Mouse (Mus musculus) mouse embryonic stem cell (cell line): ENCODE data around the gene Lcn2.

ENCODE experiments used
- in situ Hi-C, 2 experiments: fragments of 300-500 bp; cut with MboI; formaldehyde crosslinking; loops; 1 replicate in 1 of 2; 3 replicates in 1 of 2; pipeline ENCODE4 v1.14.3; 2019 to 2020; ENCODE audit warnings: low sequenced_read_pairs in 2 of 2, low pct_unique_long_range_greater_than_20kb in 1 of 2, mixed read lengths in 1 of 2; ENCODE audit not compliant: unreplicated experiment in 1 of 2

Gene Lcn2

DNA sequence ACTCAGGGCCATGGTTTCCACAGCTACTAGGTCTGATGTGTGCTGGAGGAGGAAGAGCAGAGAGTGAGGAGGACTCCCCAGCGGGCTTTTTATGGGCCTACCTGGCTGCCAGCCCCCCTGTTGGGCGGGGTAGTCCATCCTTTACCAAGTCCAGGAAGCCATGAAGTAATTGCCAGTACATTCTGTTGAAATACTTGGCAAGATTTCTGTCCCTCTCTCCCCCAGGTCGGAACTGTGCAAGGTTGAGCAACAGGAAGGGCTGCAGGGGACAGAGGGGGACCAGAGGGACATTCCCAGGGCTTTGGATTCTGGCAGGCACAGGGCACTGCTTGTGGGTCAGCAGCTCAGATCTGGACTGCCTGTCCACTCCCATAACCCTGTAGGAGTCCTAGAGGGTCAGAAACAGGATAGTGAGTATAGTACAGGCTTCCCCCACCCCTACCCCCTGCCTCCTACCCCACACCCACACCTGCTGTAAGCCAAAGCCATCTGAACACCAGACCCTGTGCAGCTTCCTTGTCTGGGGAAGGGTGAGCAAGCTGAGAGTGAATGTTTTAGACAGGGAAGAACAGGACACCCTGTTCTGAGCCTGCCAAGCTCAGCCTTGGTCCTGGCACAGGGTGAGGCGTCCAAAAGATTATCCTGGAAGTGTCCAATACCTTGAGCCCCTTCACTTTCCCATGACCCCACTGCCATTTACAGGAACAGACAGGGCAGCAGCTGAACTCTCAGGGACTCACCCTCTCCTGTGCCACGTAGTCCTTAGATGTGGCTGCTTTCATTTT lies at the start of gene Lcn2:
Lcn2 (minus strand) TSS at position 547 of the 785 bp plus-strand sequence.
- in situ Hi-C loops, result no loop called here

DNA sequence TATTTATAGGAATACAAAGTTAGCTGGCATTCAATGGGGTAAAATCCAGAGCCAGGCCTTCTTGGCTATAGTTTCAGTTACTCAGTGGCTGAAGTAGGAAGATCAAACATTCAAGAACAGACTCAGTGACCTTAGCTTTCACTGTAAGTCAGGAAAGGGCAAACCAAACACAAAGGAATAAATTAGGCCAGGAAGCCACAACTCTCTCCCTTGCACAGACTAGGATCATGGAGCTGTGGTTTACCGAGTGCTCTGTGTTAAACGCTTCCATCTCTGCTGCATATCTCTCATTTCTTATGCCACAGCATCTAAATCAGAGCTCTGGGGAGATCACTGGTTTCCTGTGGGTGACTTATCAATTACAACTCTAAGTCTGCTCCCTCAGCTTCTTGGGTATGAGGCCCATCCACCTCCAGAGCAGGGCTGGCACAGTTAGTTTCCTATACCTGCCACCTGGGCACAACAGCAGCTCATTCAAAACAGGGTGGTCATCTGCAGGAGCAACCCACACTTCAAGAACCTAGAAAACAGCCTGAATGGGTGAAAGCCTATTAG lies 49.6 kb upstream of the Lcn2 start:
- in situ Hi-C loops, result no loop called here

- in situ Hi-C loops, result no loop called here
These were observed 48.8 kb upstream of the Lcn2 start for GRCm38 (mm10) chr2:32436686-32437372.

GRCm38 (mm10) chr2:32430701-32431676 lies 42.9 kb upstream of the Lcn2 start:
- in situ Hi-C loops, result no loop called here

- in situ Hi-C loops, result no loop called here
These were observed 41.3 kb upstream of the Lcn2 start for GRCm38 (mm10) chr2:32429215-32429891.

DNA sequence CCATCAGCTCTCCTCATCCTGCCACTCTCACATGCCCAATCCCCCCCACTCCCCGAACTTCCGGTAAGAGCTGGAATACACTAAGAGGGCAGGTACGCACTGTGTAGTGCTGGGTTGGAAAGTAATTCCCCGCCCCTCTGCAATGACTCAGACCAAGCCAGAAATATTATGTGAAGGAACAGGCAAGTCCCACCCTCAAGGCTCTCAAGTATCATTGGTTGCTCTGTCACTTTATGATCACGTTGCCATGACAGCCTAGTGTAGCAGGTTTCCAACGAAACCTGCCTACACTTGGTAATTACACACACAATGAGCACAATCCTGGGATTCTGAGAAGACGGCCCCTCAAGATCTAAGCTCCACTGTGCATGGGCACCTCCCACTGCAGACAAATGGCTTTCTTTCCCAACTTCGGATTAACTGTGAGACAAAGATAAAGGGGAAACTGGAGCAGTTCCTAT lies 40.2 kb upstream of the Lcn2 start:
- in situ Hi-C loops, result no loop called here

GRCm38 (mm10) chr2:32427720-32428119 lies 39.7 kb upstream of the Lcn2 start:
- in situ Hi-C loops, result no loop called here

DNA sequence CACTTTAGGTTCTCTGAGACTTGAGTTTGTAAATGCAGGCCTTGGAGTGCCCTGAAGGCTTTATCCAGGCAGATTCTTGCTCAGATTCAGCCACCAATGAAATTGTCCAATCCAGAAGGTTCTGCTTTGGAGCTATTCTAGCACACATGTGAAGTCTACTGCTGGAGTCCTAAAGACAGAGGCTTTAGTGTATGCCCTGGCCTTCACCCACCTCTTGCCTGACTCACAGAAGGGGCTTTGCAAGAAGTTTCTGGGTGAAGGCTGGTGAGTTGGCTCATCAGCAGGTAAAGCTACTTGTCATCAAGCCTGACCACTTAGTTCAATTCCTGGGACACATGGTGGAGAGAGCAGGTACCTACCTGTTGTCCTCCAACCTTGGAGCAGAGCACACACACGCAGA lies 38.1 kb upstream of the Lcn2 start:
- in situ Hi-C loops, result no loop called here

DNA sequence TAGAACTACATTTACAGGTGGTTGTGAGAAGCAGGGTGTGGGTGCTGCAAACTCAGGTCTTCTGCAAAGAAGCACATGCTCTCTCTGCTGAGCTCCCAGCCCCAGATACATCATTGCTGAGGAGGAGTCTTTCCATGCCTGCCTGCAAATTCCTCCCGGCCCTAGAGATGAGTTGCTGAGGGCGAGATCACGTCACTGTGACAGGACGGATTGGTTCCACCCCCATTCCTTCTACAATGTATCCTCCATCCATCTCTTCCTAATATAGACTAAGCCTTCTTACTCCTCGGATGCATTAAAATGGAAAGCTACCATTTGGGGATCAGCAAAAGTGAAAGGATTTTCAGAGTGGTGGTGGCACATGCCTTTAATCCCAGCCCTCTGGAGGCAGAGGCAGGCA lies 37.5 kb upstream of the Lcn2 start:
- in situ Hi-C loops, result no loop called here

DNA sequence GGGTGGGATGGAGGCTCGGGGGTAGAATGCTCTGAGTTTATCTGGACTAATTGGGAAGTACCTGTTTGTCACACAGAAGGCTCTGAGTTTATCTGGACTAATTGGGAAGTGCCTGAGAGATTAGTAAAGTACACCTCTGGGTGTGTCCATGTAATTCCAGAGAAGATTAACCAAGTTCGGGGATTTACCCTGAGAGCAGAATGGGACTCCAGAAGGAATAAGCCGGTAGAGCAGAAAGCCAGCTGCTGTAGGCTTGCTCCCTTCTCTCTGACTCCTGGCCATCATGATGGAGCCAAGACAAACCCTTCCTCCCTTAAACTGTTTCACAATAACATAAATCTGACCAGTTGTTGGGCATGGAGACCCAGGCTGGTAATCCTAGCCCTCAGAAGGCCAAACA lies 36.7 kb upstream of the Lcn2 start:
- in situ Hi-C loops, result no loop called here

GRCm38 (mm10) chr2:32423481-32424331 lies 35.7 kb upstream of the Lcn2 start:
- in situ Hi-C loops, result no loop called here

- in situ Hi-C loops, result no loop called here
These were observed 33.8 kb upstream of the Lcn2 start for GRCm38 (mm10) chr2:32421851-32422251.

- in situ Hi-C loops, result no loop called here
These were observed 32.6 kb upstream of the Lcn2 start for GRCm38 (mm10) chr2:32420647-32421046.

DNA sequence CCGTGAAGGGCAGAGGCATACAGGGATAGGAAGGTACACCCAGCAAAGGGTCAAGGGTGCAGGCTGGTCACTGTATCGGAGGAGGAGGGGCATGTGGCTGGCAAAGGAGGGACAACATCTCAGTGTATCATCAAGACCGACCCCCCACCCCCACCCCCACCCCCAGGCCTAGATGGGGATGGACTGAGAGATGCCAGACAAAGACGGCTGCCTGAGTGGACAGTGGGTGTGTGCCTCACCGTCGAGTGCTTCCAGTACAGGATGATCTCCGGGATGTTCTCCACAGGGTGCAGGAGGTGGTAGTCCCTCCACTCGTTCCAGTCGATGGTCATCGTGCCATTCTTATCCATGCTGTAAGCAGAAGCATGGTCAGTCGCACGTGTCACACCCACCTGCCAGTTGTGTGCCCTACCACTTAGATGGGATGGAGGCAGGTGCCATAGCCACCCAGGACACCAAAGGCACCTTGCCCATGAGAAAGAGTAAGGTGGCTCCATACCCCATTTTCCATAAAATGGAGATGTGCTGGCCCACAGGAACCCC lies 32.1 kb upstream of the Lcn2 start:
- in situ Hi-C loops, result no loop called here

GRCm38 (mm10) chr2:32419359-32419758 lies 31.3 kb upstream of the Lcn2 start:
- in situ Hi-C loops, result no loop called here

DNA sequence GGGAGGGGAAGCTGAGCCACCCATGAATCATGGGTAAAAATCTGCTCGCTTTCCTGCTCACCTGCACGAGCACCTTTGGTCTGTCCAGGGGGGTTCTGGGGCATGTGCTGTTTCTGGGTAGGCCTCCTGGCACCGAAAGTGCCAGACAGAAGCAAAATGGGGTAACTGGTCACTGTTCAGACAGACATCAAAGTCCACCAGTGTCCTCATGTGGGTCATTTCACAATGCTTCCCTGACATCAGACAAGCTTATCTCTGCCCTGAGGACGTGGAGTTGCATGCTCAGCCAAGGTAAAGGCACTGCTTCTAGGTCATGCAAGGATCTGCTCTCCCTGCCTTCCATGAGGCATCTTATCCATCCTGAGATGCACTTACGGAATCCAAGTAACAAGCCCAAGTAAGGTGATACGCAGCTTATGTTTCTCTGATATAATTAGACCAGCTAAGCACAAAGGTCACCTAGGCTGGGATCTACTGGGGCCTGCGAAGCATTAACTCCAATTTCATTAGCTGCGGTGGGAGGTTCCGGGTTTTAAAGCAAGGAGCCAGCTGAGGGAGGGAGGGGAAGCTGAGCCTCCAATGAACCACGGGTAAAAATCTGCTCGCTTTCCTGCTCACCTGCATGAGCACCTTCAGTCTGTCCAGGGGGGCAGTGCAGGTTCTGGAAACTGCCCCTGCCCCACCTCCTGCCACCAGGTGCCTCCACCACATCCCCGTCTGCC lies 30.5 kb upstream of the Lcn2 start:
- in situ Hi-C loops, result no loop called here
